Mouse (Mus musculus): ENCODE results near the gene Lpin2. TPM values are rescaled to one million over a fixed set of nuclear protein-coding genes. Genes with fewer than 3 reads are reported as not detected.

The Lpin2 gene
- total and polyA plus RNA-seq, 2 experiments from 2014 or later, result 39.5 to 48.9 TPM

GRCm38 (mm10) chr17:71290486-71291410, 108.4 kb downstream of the Lpin2 start:
- Histone ChIP-seq H3K4me1 (ENCODE audit: insufficient read depth, low read length) (no peaks in the 10 kb centered on the region), H3K9ac (replicated peaks; ENCODE audit: low read length) (no peak overlapping the region), H3K4me3 (ENCODE audit: low read length) (no peak overlapping the region), H3K36me3 (ENCODE audit: insufficient read depth, low read length) (no peaks in the 10 kb centered on the region), H3K9me3 (ENCODE audit: low read length) (no peaks in the 10 kb centered on the region), H3K4me2 (ENCODE audit: low read depth, low read length) (no peak overlapping the region), H3K27ac (no peak overlapping the region), H3K27me3 (ENCODE audit: insufficient read depth, low read length) (no peaks in the 10 kb centered on the region)
- WGBS, result 88% methylated on average over 7 of the region's 7 CpGs
- DNase-seq (ENCODE audit: low spot score) (no peak), ATAC-seq (no peak)
- TF ChIP-seq CTCF (IDR thresholded peaks at IDR 0.05; ENCODE audit: low read depth), result no peak

GRCm38 (mm10) chr17:71291897-71292420, 109.6 kb downstream of the Lpin2 start:
- no peak for DNase-seq (ENCODE audit: low spot score)
- H3K4me2 ChIP-seq (ENCODE audit: low read depth, low read length), result no peak overlapping the region
- ATAC-seq, result no peak
- H3K4me3 ChIP-seq (ENCODE audit: low read length), result no peak overlapping the region
- no peaks in the 10 kb centered on the region for H3K4me1 ChIP-seq (ENCODE audit: insufficient read depth, low read length)
- no peak overlapping the region for H3K9ac ChIP-seq (replicated peaks; ENCODE audit: low read length)
- H3K36me3 ChIP-seq (ENCODE audit: insufficient read depth, low read length), result no peaks in the 10 kb centered on the region
- H3K27ac ChIP-seq, result no peak overlapping the region
- TF ChIP-seq CTCF (IDR thresholded peaks at IDR 0.05; ENCODE audit: low read depth), result no peak
- H3K27me3 ChIP-seq (ENCODE audit: insufficient read depth, low read length), result no peaks in the 10 kb centered on the region
- no peaks in the 10 kb centered on the region for H3K9me3 ChIP-seq (ENCODE audit: low read length)
- WGBS, result 94% methylated on average over 6 of the region's 6 CpGs

GRCm38 (mm10) chr17:71292897-71293296, 110.5 kb downstream of the Lpin2 start:
- H3K4me1 ChIP-seq (ENCODE audit: insufficient read depth, low read length), result no peaks in the 10 kb centered on the region
- ATAC-seq, result no peak
- H3K27me3 ChIP-seq (ENCODE audit: insufficient read depth, low read length), result no peaks in the 10 kb centered on the region
- no peaks in the 10 kb centered on the region for H3K9me3 ChIP-seq (ENCODE audit: low read length)
- H3K27ac ChIP-seq, result no peak overlapping the region
- no peak overlapping the region for H3K4me2 ChIP-seq (ENCODE audit: low read depth, low read length)
- H3K4me3 ChIP-seq (ENCODE audit: low read length), result no peak overlapping the region
- no peak overlapping the region for H3K9ac ChIP-seq (replicated peaks; ENCODE audit: low read length)
- H3K36me3 ChIP-seq (ENCODE audit: insufficient read depth, low read length), result no peaks in the 10 kb centered on the region
- WGBS, result 78% methylated on average over 4 of the region's 4 CpGs
- TF ChIP-seq CTCF (IDR thresholded peaks at IDR 0.05; ENCODE audit: low read depth), result no peak
- DNase-seq (ENCODE audit: low spot score), result no peak

GRCm38 (mm10) chr17:71294570-71294969, 112.2 kb downstream of the Lpin2 start:
- H3K4me1 ChIP-seq (ENCODE audit: insufficient read depth, low read length), result no peaks in the 10 kb centered on the region
- H3K9me3 ChIP-seq (ENCODE audit: low read length), result no peaks in the 10 kb centered on the region
- no peak overlapping the region for H3K27ac ChIP-seq
- DNase-seq (ENCODE audit: low spot score), result no peak
- ATAC-seq, result no peak
- H3K4me2 ChIP-seq (ENCODE audit: low read depth, low read length), result no peak overlapping the region
- H3K9ac ChIP-seq (replicated peaks; ENCODE audit: low read length), result no peak overlapping the region
- no peaks in the 10 kb centered on the region for H3K27me3 ChIP-seq (ENCODE audit: insufficient read depth, low read length)
- no peaks in the 10 kb centered on the region for H3K36me3 ChIP-seq (ENCODE audit: insufficient read depth, low read length)
- no peak for TF ChIP-seq CTCF (IDR thresholded peaks at IDR 0.05; ENCODE audit: low read depth)
- WGBS, result 70% methylated on average over 3 of the region's 3 CpGs
- no peak overlapping the region for H3K4me3 ChIP-seq (ENCODE audit: low read length)

Other genes starting within 250 kb of the Lpin2 start
- gene Myom1, start 179.9 kb upstream of the Lpin2 start, total RNA-seq (2014; rRNA removed), result 1.7 and 3.7 TPM in 2 replicates
- 0.82 and 0.90 TPM in 2 replicates for gene Myom1, start 179.9 kb upstream of the Lpin2 start, polyA plus RNA-seq (2015; fragmentation: Nextera tagmentation; extraction: Ambion mirVana)
- gene Myl12a, start 179.7 kb upstream of the Lpin2 start, total RNA-seq (2014; rRNA removed), result 30.9 and 36.5 TPM in 2 replicates
- gene Myl12a, start 179.7 kb upstream of the Lpin2 start, polyA plus RNA-seq (2015; fragmentation: Nextera tagmentation; extraction: Ambion mirVana), result 101 and 107 TPM in 2 replicates
- gene Emilin2, start 129.4 kb downstream of the Lpin2 start, total RNA-seq (2014; rRNA removed), result 4.4 and 10.5 TPM in 2 replicates
- gene Emilin2, start 129.4 kb downstream of the Lpin2 start, polyA plus RNA-seq (2015; fragmentation: Nextera tagmentation; extraction: Ambion mirVana), result 1.6 and 2.0 TPM in 2 replicates

Data from hindbrain, postnatal 0 days (tissue).